Mouse (Mus musculus): Measurements from ENCODE around the gene Trim56.

DNA sequence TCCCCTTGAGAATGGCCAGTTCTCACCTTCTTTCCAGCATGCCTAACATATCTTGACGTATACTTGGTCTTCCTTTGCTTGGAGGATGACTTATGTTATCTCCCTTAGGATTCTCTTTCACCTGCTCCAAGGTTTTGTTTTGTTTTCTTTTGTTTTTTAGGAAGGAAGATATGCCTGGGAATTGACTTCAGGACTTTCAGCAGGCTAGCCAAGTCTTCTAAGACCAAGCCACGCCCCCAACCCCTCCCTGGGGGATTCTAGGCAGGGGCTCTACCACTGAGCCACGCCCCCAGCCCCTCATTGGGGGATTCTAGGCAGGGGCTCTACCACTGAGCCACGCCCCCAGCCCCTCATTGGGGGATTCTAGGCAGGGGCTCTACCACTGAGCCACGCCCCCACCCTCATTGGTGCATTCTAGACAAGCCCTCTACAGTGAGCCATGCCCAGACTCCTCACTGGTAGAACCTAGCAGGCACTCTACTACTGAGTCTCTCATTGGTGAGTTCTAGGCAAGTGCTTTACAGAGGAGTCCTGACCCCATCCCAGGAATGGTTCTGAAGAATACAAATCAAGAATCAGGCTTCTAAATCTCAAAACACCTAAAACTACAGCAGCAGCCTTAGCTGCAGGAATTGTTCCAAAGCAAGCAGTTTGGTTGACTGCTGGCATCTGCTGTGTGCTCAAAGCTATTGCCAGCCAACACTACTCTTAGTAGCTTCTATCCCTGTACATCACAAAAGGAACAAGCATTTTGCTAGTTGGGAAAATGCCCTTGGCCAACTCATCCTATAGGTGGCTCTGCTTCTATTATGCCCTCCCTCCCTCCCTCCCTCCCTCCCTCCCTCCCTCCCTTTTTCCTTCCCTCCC lies 4.2 kb downstream of the Trim56 start:
- TF ChIP-seq CTCF (IDR thresholded peaks at IDR 0.05; ENCODE audit: low read depth) (no peak), EP300 (optimal IDR thresholded peaks at IDR 0.05) (no peak)

Data from stomach, postnatal 0 days (tissue).